Mouse (Mus musculus): ENCODE data around the gene Slc46a1.
A peak's percentile ranks its signal among the peaks of the same experiment; 100 is the strongest.

The Slc46a1 gene

GRCm38 (mm10) chr11:78458740-78459139, 6.8 kb upstream of the Slc46a1 start:
- DNase-seq = no peak

GRCm38 (mm10) chr11:78461894-78462293, 3.6 kb upstream of the Slc46a1 start:
- no peak for DNase-seq

- no peak for DNase-seq
Observed at GRCm38 (mm10) chr11:78462669-78463068, 2.8 kb upstream of the Slc46a1 start.

- no peak for DNase-seq
Observed at GRCm38 (mm10) chr11:78463286-78464036, 2.0 kb upstream of the Slc46a1 start.

GRCm38 (mm10) chr11:78465116-78465515, 381 bp upstream of the Slc46a1 start:
- DNase-seq = no peak

- no peak for DNase-seq
Observed at GRCm38 (mm10) chr11:78466242-78466912, 880 bp downstream of the Slc46a1 start.

GRCm38 (mm10) chr11:78467515-78467914, 2.0 kb downstream of the Slc46a1 start:
- no peak for DNase-seq

- no peak for DNase-seq
Observed at GRCm38 (mm10) chr11:78467932-78468331, 2.4 kb downstream of the Slc46a1 start.

- DNase-seq = no peak
Observed at GRCm38 (mm10) chr11:78471326-78472103, 6.0 kb downstream of the Slc46a1 start.

GRCm38 (mm10) chr11:78475289-78475688, 9.8 kb downstream of the Slc46a1 start:
- no peak for DNase-seq

GRCm38 (mm10) chr11:78483639-78484038, 18.1 kb downstream of the Slc46a1 start:
- DNase-seq = no peak

GRCm38 (mm10) chr11:78488168-78488567, 22.7 kb downstream of the Slc46a1 start:
- peak; percentile 82 for DNase-seq

GRCm38 (mm10) chr11:78490781-78491241, 25.3 kb downstream of the Slc46a1 start:
- DNase-seq = no peak

GRCm38 (mm10) chr11:78495904-78496303, 30.4 kb downstream of the Slc46a1 start:
- peak; percentile 53 for DNase-seq

GRCm38 (mm10) chr11:78497071-78497541, 31.6 kb downstream of the Slc46a1 start:
- DNase-seq = peak; percentile 13

- DNase-seq = peak; percentile 92
Observed at GRCm38 (mm10) chr11:78497544-78498522, 32.3 kb downstream of the Slc46a1 start, which contains the start of gene Sarm1. TSS of gene Sarm1 (minus strand) at chr11:78497754.

GRCm38 (mm10) chr11:78499004-78499403, 33.5 kb downstream of the Slc46a1 start, which contains the start of gene Vtn:
TSS of gene Vtn (plus strand) at chr11:78499091.
- DNase-seq = no peak

- DNase-seq = no peak
Observed at GRCm38 (mm10) chr11:78499543-78499942, 34.0 kb downstream of the Slc46a1 start.

GRCm38 (mm10) chr11:78500623-78501202, 35.2 kb downstream of the Slc46a1 start:
- no peak for DNase-seq

GRCm38 (mm10) chr11:78501529-78501928, 36.0 kb downstream of the Slc46a1 start:
- DNase-seq = no peak

- DNase-seq = no peak
Observed at GRCm38 (mm10) chr11:78502909-78503650, 37.6 kb downstream of the Slc46a1 start, which contains the start of gene Sebox. TSS of gene Sebox (plus strand) at chr11:78503447.
